Comparison of ENCODE assay signal across 15 mouse cellular contexts in the genomic region with DNA sequence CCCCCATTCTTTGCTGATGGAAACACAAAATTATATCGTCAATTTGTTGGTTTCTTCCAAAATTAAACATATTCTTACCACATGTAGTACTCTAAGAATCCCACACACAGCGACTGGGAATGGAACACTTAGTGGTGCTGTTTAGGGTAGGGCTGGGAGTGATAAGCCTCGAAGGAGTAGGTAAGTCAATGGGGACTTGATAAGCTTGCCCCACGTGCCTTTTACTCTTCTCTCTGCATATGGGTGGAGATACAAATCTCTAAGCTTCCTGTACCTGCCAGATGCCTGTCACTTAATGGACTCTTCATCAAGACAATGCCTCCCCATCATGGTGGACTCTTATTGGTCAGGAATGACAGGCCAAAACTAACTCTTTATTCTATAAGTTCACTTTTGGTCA.
"Had no signal": no experiment of that assay in that cellular context is flagged by ENCODE, and none has a peak within 500 bp of the region (broad histone marks: within the 10 kb centered on the region; RNA-seq: fewer than 3 reads in every experiment).

No protein-coding gene starts in this region.

- H3K36me3 ChIP-seq: neural tube, embryonic 12.5 days; neural tube, embryonic 13.5 days; neural tube, embryonic 15.5 days; stomach, embryonic 15.5 days had no signal

- H3K27me3 ChIP-seq: neural tube, embryonic 12.5 days; neural tube, embryonic 13.5 days; neural tube, embryonic 15.5 days; stomach, embryonic 15.5 days had no signal

- H3K9ac ChIP-seq: neural tube, embryonic 12.5 days; neural tube, embryonic 13.5 days; neural tube, embryonic 15.5 days; stomach, embryonic 15.5 days had no signal

- H3K4me3 ChIP-seq: neural tube, embryonic 12.5 days; neural tube, embryonic 13.5 days; neural tube, embryonic 15.5 days; stomach, embryonic 15.5 days had no signal

- H3K27ac ChIP-seq: neural tube, embryonic 12.5 days; neural tube, embryonic 13.5 days; neural tube, embryonic 15.5 days; stomach, embryonic 15.5 days; stomach, postnatal 0 days had no signal

- H3K4me1 ChIP-seq: neural tube, embryonic 12.5 days; neural tube, embryonic 13.5 days; neural tube, embryonic 15.5 days; stomach, embryonic 15.5 days had no signal

- DNase-seq: retina, postnatal 1 day; right cerebral cortex, adult 18-20 months; right cerebral cortex, postnatal 14 days; right cerebral cortex, postnatal 25 days; right cerebral cortex, postnatal 4 days; spleen, adult 18-20 months; thymus, adult 18-20 months; thymus, postnatal 14 days; thymus, postnatal 25 days; thymus, postnatal 36 days had no signal

- H3K9me3 ChIP-seq: neural tube, embryonic 12.5 days; neural tube, embryonic 13.5 days; neural tube, embryonic 15.5 days; stomach, embryonic 15.5 days had no signal
